Mouse (Mus musculus): ENCODE results near the gene Atp1b2.
"Not testable (repeated sequence)": the region's sequence is repeated elsewhere in the genome, so short reads cannot be mapped to it uniquely, and the experiment has no call there.

Gene Atp1b2

DNA sequence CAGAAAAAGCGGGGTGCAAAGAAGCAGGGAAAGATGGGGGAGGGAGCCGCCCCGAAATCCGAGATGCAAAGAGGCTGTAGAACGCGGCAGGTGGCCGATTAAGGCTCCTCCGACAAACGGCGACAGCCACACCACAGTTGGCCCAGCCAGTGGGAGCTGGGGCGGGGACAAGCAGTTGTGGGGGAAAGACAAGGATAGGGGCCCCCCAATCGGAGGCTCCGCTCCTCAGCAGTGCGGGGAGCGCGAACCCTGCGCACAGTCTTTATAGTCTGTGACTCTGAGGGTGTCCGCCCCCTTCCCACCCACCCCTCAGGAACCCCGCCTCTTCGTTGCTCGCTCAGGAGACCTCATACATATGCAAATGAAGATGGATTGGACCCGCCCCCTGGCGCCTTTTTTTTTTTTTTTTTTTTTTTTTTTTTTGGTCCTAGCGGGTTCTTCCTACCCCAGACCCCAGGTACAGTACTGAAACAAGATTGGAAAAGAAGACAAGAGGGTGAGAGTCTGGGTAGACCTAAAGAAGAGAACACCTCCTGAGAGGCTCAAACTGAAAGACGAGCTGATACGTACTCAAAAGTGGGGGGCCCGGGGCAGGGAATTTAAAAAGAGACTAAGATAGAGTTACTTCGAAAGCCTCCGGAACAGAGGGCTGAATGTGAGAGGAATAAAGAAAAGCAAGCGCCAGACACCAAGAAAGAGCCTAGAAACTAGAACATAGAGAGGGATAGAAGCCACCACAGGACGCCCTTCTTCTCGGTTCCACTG is at the start of gene Atp1b2:
TSS of gene Atp1b2 (minus strand) at position 217 of the 765 bp plus-strand sequence.
- DNase-seq: peak; percentile 94 to 95

DNA sequence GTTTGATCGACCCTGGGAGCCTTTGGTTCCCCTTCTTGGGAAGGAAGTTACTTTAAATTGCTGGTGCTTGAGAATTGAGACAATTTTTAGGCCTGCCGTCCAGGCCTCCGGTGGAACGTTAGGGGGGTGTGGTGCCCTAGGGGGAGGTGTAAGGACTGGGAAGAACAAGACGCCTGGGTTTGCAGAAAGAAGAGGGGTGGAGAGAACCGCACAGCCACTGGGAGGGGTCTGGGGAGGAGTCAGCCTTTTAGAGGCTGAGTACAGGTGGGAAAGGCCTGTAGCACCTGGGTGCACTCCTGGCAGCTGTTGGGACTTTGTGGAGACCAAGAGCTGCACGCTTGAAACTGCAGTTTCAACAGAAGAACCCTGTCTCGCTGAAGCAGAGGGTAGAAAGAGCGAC is 49.0 kb upstream of the Atp1b2 start:
- no peak for DNase-seq

DNA sequence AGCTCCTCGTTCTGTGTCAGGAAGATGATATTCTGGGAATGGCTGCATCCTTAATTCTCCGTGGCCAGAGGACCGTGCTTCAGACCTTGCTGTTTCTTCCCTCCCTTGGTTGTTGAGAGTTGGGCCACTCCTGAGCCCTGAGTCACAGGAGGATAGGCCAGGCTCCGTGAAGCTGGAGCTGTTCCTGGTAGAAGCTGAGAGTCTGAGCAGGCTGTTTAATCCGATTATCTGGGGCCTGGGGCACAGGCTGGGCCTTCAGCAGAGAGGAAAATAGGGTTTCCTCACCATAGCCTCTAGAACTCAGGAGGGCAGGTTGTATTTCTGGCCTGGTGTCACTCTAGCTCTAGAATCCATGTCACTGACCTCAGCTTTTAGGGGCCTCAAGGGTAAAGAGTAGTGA is 47.7 kb upstream of the Atp1b2 start:
- no peak for DNase-seq

DNA sequence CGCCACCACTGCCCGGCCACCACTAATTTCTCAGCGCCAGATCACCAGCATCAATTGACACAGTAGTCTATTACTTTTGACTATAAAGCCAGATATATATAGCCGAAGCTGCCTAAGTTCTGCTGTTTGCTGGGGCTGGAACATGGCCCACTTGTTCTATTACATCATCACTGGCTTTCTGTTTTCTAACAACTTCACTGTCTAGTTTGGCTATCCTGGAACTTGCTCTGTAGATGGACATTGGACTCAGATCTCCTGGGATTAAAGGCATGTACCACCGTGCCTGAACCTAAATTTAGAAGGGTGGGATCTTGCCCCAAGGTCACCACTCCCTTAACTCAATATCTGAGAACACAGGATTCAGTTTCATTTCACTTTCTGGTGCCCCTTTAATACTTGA is 40.1 kb upstream of the Atp1b2 start:
- DNase-seq: no peak

DNA sequence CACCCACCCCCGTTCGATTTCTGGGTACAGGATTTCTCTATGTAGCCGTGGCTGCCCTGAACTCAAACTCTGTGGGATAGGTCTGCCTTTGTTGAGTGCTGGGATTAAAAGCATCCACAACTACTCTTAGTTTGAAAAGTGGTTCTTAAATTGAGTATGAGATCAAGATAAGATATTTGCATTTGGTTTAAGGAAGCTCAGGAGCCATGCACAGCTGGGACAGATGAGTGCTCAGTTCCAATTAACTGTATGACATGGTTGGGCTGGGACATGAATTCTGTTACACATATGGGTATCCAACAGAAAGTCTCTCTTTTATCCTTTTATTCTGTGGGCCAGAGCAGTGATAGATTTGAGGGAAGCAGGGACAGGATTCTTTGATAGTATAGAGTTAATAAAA is 29.7 kb upstream of the Atp1b2 start:
- DNase-seq: no peak

DNA sequence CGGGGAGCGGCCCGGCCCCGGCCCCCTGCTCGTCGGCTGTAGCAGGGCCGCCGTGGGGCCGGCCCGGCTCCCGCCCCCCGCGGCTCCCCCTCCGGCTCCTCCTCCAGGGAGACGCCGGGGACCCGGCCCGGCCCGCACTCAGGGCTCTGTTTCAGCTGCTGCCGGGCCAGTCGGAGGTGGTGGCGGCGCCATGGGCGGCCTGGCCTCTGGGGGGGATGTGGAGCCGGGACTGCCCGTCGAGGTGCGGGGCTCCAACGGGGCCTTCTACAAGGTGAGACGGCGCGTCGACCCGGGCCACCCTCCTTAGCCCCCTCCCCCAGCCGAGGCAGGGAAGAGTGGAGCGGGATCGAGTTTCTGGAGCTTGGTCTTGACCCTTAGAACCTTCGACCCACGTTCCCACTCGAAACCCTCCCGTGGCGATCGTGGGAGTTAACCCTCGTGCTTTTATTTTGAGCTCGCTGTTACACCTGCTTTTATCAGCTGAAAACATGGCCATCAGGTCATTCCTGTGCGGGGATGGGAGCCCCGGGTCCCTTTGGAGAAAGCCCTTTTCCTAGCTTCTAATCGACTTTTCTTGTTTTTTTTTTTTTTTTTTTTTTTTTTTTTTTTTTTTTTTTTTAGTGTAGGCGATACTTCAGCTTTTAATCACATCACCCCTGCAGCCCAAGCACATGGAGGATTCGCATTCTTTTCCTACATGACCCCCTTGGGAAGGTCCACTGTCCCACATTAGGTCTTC is 27.6 kb upstream of the Atp1b2 start:
- no peak for DNase-seq

DNA sequence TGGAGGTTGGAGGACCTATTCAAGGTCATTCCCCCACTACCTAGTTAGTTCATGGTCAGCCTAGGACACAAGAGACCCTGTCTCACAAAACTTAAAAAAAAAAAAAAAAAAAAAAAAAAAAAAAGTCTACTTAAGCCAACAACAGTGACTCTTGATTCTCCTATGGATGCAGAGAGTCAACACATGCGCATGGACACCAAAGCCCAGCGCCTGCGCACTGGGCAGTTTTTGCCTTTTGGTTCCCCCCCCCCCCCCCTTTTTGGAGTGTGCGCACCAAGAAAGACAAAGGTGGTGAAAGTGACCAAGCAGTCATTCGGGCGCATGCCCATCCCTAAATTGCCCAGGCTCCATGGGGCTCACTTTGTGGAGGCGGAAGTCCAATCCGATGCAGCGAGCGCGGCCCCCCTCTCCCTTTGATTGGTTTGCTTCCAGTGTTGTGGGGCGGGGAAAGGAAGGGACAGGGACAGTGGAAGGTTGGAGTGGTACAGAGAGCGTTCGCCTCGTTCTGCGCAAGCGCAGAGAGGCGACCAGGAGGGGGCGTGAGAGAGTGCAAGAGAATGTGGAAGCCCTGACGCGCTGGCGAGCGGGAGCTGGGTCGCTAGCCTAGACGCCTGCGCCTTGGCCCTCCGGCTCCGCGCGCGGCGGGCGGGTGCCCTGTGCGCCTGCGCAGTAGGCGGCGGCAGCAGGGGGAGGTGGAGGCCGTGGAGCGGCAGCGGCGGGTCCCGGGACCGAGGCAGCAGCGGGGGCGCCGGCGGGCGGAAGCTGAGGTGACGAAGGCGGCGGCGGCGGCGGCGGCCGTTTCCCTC is 26.7 kb upstream of the Atp1b2 start, which contains the start of gene Fxr2:
TSS of gene Fxr2 (plus strand) at position 707 of the 806 bp plus-strand sequence.
- peak; percentile 100 for DNase-seq

DNA sequence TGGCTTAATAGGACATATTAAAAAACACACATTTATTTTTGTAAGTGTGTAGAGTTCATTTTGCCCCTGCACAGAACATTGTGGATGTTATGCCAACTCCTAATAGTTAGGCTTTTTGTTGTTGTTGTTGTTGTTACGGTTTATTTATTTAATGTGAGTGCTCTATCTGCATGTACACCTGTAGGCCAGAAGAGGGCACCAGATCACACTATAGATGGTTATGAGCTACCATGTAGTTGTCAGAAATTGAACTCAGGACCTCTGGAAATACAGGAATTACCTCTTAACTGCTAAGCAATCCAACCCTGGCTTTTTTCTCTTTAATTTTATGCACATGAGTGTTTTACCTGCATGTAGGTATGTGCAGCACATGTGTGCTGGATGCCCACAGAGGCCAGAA is 24.1 kb upstream of the Atp1b2 start:
- no peak for DNase-seq

DNA sequence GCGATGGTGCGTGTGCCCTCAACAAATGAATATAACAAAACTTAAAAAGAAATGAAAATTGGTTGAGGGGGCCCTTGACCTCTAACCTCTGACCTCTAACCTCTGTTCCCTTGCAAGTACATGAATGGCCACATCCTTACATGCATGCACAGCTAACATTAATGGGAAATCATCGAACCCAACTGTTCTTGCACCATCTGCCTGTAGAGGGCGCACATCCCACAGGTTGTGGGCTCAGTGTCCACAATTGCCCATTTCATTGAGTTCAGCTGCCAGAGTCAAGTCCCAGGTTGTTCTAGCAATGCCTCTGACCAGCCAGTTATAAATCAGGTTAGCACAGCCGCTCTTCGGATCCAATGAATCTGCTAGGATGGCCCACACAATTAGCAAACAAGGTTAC is 22.5 kb upstream of the Atp1b2 start:
- DNase-seq: peak; percentile 89 to 93

DNA sequence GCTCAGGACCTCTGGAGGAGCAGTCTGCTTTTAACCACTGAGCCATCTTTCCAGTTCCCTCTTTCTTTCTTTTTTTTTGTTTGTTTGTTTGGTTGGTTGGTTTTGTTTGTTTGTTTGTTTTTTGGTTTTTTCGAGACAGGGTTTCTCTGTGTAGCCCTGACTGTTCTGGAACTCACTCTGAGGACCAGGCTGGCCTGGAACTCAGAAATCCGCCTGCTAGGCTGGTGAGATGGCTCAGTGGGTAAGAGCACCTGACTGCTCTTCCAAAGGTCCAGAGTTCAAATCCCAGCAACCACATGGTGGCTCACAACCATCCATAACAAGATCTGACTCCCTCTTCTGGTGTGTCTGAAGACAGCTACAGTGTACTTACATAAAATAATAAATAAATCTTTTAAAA is 18.6 kb upstream of the Atp1b2 start:
- not testable (repeated sequence) for DNase-seq

DNA sequence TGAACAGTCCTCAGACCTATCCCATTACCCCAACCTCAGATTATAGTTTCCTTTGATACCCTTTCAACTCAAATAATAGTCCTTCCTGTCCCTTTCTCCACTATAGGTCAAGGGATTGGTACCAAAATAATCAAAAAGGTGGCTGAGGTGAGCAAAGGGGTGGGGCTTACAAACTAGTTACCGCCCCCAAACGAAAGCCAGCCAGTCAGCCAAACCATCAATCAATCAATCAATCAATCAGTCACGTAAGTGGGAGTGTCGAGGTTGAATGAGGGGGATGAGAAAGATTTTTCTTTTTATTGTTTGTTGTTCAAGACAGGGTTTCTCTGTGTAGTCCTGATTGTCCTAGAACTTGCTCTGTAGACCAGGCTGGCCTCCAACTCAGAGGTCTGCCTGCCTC is 17.3 kb upstream of the Atp1b2 start:
- DNase-seq: no peak

DNA sequence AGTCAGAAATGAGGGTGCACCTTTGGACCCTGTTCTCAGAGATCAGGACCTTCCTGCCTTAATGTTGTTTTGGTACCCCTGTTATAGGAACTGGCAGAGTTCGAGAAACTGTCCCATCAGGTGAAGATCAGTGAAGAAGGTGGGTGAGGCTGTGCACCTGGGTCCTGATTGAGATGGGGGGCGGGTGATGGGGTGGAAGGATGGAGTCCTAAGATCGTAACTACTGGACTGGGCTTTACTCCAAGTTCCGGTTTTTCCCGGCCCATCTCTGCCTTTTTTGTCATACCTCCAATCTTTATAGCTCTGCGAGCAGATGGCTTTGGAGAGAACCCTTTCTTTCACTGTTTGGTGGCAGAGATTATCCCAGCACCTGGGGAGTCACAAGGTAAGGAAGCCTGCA is 16.7 kb upstream of the Atp1b2 start:
- peak; percentile 66 to 70 for DNase-seq

DNA sequence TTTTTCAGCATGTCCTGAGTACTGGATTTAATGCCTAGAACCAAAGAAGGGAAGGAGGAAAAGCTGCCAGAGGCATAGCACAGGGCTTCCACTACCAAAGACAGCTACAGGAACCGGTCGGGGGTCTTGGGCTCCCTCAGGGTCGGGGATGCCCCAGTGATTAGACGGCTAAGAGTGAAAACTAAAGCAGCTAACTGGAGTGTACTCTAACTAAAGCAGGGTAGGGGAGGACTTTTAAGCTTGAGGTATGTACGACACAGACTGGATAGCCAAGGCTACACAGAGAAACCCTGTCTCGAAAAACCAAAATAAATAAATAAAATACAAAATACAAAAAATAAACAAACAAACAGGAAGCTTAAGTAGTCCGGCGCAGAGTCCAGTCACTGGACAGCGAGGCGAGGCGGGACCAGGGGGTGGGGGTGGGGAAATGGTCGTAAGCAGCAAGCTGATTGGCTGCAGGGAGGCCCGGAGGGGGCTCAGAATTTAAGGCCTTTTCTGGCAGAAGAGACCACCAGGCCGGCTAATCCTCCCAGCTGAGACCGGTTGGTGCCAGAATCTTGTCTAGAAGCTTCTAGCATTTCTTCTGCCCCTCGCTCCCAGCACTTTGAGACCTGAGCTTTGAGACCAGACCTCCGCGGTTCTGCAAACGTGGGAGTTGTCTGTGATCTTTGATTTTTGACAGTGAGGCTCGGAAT is 16.0 kb upstream of the Atp1b2 start, which contains the start of gene Sat2:
TSS of gene Sat2 (plus strand) at position 454 of the 698 bp plus-strand sequence.
- DNase-seq: peak; percentile 77 to 78

DNA sequence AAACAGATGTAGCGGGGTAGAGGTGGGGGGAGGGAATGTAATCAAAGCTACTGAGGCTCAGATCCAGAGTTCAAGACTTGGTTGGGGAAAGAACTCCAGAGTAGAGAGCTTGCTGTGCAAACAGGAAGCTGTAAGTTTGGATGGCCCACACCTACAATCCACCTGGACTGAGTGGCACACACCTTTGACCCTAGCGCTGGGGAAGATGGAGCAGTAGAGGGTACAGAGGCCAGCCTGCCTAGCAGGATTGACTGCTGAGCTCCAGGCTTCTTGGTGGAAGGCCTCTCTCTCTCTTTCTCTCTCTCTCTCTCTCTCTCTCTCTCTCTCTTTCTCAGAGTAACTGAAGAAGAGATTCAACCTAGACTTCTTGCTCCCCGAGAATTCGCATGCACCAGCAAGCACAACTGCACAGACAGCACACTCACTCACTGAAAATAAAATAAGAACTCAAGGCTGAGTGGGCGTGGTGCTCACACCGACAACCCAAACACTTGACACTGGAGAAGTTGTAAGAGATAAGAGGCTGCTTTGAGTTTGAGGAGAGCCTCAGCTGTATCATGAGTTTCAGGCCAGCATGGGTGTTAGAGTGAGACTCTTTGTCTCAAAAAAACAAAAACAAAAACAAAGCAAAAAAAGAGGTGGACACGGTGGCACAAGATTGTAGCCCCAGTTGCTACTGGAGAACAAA is 14.8 kb upstream of the Atp1b2 start:
- DNase-seq: no peak

DNA sequence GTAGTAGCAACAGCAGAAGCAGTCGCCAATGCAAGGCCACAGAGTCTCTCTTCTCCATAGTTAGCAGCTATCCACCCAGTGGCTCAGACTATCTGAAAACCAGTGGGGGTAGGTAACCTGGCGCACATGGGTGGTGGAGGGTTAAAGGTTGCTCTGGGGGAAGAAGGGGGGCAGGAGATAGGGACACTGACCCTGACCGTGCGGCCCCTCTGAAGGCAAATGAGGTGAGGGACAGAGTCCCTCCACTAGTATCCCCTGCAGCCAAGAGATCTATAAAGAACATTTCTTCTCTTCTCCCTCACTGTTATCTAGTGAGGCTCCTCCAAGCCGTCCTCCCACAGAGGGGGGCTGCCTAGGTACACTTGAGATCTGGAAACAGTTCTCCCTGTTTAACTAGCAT is 12.1 kb upstream of the Atp1b2 start, which contains the start of gene Shbg:
TSS of gene Shbg (minus strand) at position 101 of the 400 bp plus-strand sequence.
- no peak for DNase-seq

DNA sequence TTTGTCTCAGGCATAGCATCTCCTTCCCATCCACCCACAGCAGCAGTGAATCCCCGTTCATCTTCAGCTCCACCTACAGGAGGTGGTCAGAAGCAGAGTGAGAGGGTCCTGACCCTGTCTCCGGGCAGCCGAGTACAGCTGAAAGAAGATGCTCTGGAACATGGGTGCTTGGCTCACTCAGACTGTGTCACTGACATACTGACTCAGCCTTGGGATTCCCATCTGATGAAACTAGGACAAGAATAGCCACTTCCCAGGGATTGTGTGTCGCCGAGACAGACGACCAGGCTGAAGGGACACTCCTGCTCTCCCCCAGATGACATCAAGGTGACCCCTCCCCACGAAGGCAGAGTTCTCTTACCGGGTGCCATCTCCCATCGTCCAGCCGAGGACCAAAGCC is 11.0 kb upstream of the Atp1b2 start:
- no peak for DNase-seq

DNA sequence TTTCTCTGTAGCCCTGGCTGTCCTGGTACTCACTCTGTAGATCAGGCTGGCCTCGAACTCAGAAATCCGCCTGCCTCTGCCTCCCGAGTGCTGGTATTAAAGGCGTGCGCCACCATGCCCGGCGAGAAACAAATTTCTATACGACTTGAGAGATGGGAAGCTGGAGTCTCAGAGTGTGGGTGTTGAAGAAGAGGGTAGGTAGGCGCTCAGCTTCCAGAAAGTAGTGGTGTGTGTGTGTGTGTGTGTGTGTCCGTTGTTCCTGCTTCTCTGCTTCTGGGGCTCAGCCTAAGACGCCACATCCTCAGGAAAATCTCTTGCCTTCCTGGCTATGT is 8.5 kb upstream of the Atp1b2 start:
- DNase-seq: not testable (repeated sequence)

DNA sequence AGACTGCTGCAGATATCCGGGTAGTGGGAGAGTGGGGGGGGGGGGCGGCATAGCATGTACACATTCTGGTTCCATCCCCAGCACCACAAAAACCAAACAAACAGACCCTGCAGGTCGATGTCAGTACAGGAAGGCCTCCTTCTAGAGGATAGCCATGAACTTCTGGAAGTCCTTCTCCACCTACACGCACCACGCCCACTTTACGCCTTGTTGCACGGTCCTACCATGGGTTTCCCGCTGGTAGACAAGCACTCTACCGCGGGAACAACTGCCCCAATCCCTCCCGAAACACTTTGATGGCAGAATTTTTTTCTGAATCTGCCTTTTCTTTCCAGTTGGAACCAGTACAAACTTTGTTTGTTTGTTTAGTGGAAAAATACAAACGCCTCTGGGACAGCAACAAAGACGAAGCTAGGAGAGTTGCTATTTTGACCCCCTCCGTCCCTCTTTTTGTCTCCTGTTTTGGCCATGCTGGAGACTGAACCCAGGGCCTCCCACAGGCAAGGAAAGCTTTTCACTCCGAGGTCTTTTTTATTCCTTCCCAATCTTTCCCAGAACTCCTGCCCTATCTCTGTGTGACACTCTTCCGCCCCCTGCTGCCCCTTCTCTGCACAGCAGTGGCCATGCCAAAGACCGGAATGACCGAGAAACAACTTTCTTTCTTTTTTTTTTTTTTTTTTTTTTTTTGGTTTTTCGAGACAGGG is 8.0 kb upstream of the Atp1b2 start:
- DNase-seq: peak; percentile 87 to 92

DNA sequence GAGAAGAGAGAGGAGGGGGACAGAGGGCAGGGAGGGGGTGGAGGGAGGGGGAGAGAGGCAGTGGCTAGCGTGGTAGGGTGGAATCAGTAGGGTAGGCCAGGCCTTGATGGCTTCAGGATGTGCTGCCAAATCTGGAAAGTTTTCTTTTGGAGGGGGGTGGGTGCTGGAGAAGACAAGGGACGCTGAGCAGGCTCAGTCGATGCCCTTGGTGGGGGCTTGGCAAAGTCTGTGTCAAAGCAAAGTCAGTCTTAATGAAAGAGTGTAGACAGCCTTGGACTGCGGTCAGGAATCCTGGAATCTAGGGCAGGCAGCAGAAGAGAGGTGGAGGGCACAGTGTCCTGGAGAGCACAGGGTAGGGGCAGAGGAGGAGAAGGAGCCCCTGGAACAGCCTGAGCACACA is 5.2 kb upstream of the Atp1b2 start:
- peak in 1 of 2 experiments; percentile 28 for DNase-seq

DNA sequence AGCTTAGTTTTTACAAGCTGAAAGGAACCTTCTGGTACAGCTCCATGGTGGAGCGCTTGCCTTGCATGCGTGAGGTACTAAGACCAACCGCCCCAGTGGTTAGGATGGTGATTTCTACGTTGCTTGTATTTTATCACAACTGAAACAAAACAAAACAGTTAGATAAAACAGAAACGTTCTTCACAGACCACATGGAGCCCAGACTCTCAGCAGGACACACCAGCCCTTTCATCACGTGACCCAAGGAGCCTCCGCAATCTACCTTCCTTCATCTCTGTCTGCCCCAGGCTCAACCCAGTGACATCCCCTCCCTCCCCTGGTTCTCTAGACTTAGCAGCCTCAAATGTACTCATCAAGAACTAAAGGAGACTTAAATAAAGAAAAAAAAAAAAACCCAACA is 3.7 kb upstream of the Atp1b2 start:
- no peak for DNase-seq

DNA sequence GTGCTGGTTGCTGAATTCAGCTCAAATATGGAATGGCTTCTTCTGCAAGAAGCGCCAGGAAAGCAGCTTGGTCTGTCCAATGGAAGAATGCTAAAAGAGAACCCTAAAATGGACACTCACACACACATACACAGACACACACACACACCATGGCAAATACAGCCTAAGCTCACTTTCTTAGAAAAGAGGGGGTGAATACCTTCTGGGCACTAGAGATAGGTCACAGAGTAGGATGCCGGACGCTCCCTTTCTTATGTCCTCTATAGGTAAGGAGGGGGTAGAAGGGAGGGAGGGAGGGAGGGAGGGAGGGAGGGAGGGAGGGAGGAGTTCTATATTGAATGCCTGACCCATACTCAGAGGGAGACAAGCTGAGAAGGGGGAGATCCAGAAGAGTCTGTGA is 2.8 kb upstream of the Atp1b2 start:
- no peak for DNase-seq
